Mouse (Mus musculus) liver, postnatal 0 days (tissue): ENCODE measurements around the gene Castor1. TPM values are rescaled to one million over a fixed set of nuclear protein-coding genes. Genes with fewer than 3 reads are reported as not detected.

Source experiments
- ATAC-seq: fragments of 200-750 bp; cut with Nextera tagmentation; 2 replicates; pipeline ENCODE4 v1.8.0; 2017; ENCODE audit warnings: mild to moderate bottlenecking, moderate library complexity
- DNase-seq: peaks from one replicate; pipeline ENCODE4 v3.0.0-alpha.2; 2016
- H3K27ac ChIP-seq: fragments of 300-500 bp; sonication (generic); 2 replicates; pipeline ENCODE4 v1.5.1; 2014; ENCODE audit warnings: antibody characterized with exemption, moderate library complexity, mild to moderate bottlenecking, low read depth
- H3K27me3 ChIP-seq: fragments of 300-500 bp; sonication (generic); 2 replicates; pipeline ENCODE4 v1.6.1; 2014; ENCODE audit warnings: low read length, control low read depth, mixed read lengths; ENCODE audit not compliant: insufficient read depth
- H3K36me3 ChIP-seq: fragments of 300-500 bp; sonication (generic); replicated peaks from 2 replicates; pipeline ENCODE4 v1.6.1; 2014; ENCODE audit warnings: mild to moderate bottlenecking, control low read depth, low read length, moderate library complexity, mixed read lengths; ENCODE audit not compliant: insufficient read depth
- H3K4me1 ChIP-seq: fragments of 300-500 bp; sonication (generic); 2 replicates; pipeline ENCODE4 v1.6.1; 2014; ENCODE audit warnings: antibody characterized with exemption, mild to moderate bottlenecking, control low read depth; ENCODE audit not compliant: insufficient read depth
- H3K4me2 ChIP-seq: fragments of 300-500 bp; sonication (generic); 2 replicates; pipeline ENCODE4 v1.6.1; 2014; ENCODE audit warnings: low read depth, mild to moderate bottlenecking, low read length, moderate library complexity, mixed read lengths
- H3K4me3 ChIP-seq: fragments of 300-500 bp; sonication (generic); 2 replicates; pipeline ENCODE4 v1.5.1; 2014; ENCODE audit warnings: low read depth, low read length
- H3K9ac ChIP-seq: fragments of 300-500 bp; sonication (generic); replicated peaks from 2 replicates; pipeline ENCODE4 v1.6.1; 2014; ENCODE audit warnings: mild to moderate bottlenecking, moderate library complexity
- H3K9me3 ChIP-seq: fragments of 300-500 bp; sonication (generic); 2 replicates; pipeline ENCODE4 v1.6.1; 2016; ENCODE audit warnings: mild to moderate bottlenecking, control low read depth, low read length, mixed read lengths
- CTCF ChIP-seq: sonication (generic); IDR thresholded peaks from 2 replicates; pipeline ENCODE4 v1.5.1; 2016; ENCODE audit warnings: antibody characterized with exemption, low read depth
- EP300 ChIP-seq: IDR thresholded peaks from 2 replicates; pipeline ENCODE4 v1.6.1; 2016; ENCODE audit warnings: antibody characterized with exemption, low read depth, mild to moderate bottlenecking
- WGBS: fragments of 180-500 bp; shearing (Covaris S2); extraction: QIAGEN DNeasy Blood & Tissue Kit; methylation state at CpG from one replicate; pipeline ENCODE4 v1.1.7; 2014; ENCODE audit not compliant: insufficient replicate concordance; 5-methylcytosine and 5-hydroxymethylcytosine counted together
- polyA plus RNA-seq: library from polyadenylated mRNA; unstranded; fragments of >200 nt; fragmentation: Nextera tagmentation; extraction: Ambion mirVana; gene quantifications from 2 replicates; pipeline ENCODE4 v1.2.1, GENCODE M21; 2015

Castor1 gene
- polyA plus RNA-seq, 1 experiment from 2014 or later: 2.0 TPM

GRCm38 (mm10) chr11:4261188-4261494, 43.1 kb downstream of the Castor1 start:
- H3K36me3 ChIP-seq: no peaks in the 10 kb centered on the region
- 16% methylated on average over 7 of the region's 7 CpGs for WGBS
- H3K4me3 ChIP-seq: no peak overlapping the region
- no peak overlapping the region for H3K9ac ChIP-seq
- DNase-seq (peak; percentile 80), ATAC-seq (peak; percentile 21; the same call in 1 of the 2 replicates)
- peaks cover 30% of the 10 kb centered on the region for H3K4me1 ChIP-seq
- H3K27ac ChIP-seq: no peak overlapping the region
- H3K27me3 ChIP-seq: peaks cover 14% of the 10 kb centered on the region
- no peaks in the 10 kb centered on the region for H3K9me3 ChIP-seq
- peak overlapping the region; percentile 51; the same call in 1 of the 2 replicates for H3K4me2 ChIP-seq
- TF ChIP-seq CTCF (peak; percentile 73), EP300 (no peak)

GRCm38 (mm10) chr11:4261969-4262368, 43.9 kb downstream of the Castor1 start:
- Histone ChIP-seq H3K9me3 (no peaks in the 10 kb centered on the region), H3K4me2 (no peak overlapping the region), H3K27ac (no peak overlapping the region), H3K27me3 (peaks cover 20% of the 10 kb centered on the region), H3K9ac (no peak overlapping the region), H3K4me1 (peaks cover 32% of the 10 kb centered on the region), H3K36me3 (no peaks in the 10 kb centered on the region), H3K4me3 (no peak overlapping the region)
- WGBS: 47% methylated on average over 5 of the region's 5 CpGs
- peak; percentile 29 for TF ChIP-seq CTCF
- TF ChIP-seq EP300: no peak
- no peak for ATAC-seq
- DNase-seq: no peak

- no peak overlapping the region for H3K4me2 ChIP-seq
- H3K9ac ChIP-seq: no peak overlapping the region
- peaks cover 28% of the 10 kb centered on the region for H3K4me1 ChIP-seq
- no peak for DNase-seq
- H3K27me3 ChIP-seq: peaks cover 29% of the 10 kb centered on the region
- no peaks in the 10 kb centered on the region for H3K36me3 ChIP-seq
- H3K4me3 ChIP-seq: no peak overlapping the region
- H3K9me3 ChIP-seq: no peaks in the 10 kb centered on the region
- 26% methylated on average over 6 of the region's 7 CpGs for WGBS
- ATAC-seq: no peak
- TF ChIP-seq CTCF (no peak), EP300 (no peak)
- H3K27ac ChIP-seq: no peak overlapping the region
These were observed 44.8 kb downstream of the Castor1 start for GRCm38 (mm10) chr11:4262847-4263246.

GRCm38 (mm10) chr11:4263296-4263695, 45.3 kb downstream of the Castor1 start:
- no peak overlapping the region for H3K27ac ChIP-seq
- TF ChIP-seq CTCF (no peak), EP300 (no peak)
- peaks cover 24% of the 10 kb centered on the region for H3K4me1 ChIP-seq

GRCm38 (mm10) chr11:4264066-4264465, 46.0 kb downstream of the Castor1 start:
- Histone ChIP-seq H3K27ac (no peak overlapping the region), H3K36me3 (no peaks in the 10 kb centered on the region), H3K9ac (no peak overlapping the region), H3K9me3 (no peaks in the 10 kb centered on the region), H3K27me3 (peaks cover 41% of the 10 kb centered on the region), H3K4me3 (no peak overlapping the region), H3K4me1 (peaks cover 19% of the 10 kb centered on the region), H3K4me2 (no peak overlapping the region)
- 67% methylated on average over 7 of the region's 7 CpGs for WGBS
- TF ChIP-seq CTCF: no peak
- TF ChIP-seq EP300: no peak
- no peak for ATAC-seq
- no peak for DNase-seq

More at GRCm38 (mm10) chr11:4263296-4263695, 45.3 kb downstream of the Castor1 start:
- no peak overlapping the region for H3K4me3 ChIP-seq
- DNase-seq (no peak), ATAC-seq (no peak)
- 46% methylated on average over 1 of the region's 1 CpGs for WGBS
- H3K4me2 ChIP-seq: no peak overlapping the region
- H3K9ac ChIP-seq: no peak overlapping the region
- no peaks in the 10 kb centered on the region for H3K36me3 ChIP-seq
- H3K9me3 ChIP-seq: no peaks in the 10 kb centered on the region
- peaks cover 33% of the 10 kb centered on the region for H3K27me3 ChIP-seq

- peak overlapping the region; percentile 54 for H3K4me3 ChIP-seq
- peaks cover 43% of the 10 kb centered on the region for H3K27me3 ChIP-seq
- H3K27ac ChIP-seq: no peak overlapping the region
- no peak for TF ChIP-seq CTCF
- no peak for TF ChIP-seq EP300
- 1% methylated on average over 60 of the region's 61 CpGs for WGBS
- peak overlapping the region; percentile 35; the same call in 1 of the 2 replicates for H3K9ac ChIP-seq
- H3K36me3 ChIP-seq: no peaks in the 10 kb centered on the region
- peaks cover 12% of the 10 kb centered on the region; the same call in 1 of the 2 replicates for H3K4me1 ChIP-seq
- peak overlapping the region; percentile 78 for H3K4me2 ChIP-seq
- ATAC-seq (peak; percentile 80), DNase-seq (peak; percentile 65)
- H3K9me3 ChIP-seq: no peaks in the 10 kb centered on the region
These were observed 48.5 kb downstream of the Castor1 start for GRCm38 (mm10) chr11:4266271-4267201.
